Mouse (Mus musculus) heart, adult 11 months (tissue): ENCODE measurements around the gene Abl2.

Source experiments
- DNase-seq: peaks from one replicate; pipeline ENCODE4 v3.0.0; 2022

Abl2 gene

GRCm38 (mm10) chr1:156639455-156639854 is 80.9 kb downstream of the Abl2 start:
- peak; percentile 8 for DNase-seq

GRCm38 (mm10) chr1:156640577-156640976 is 82.0 kb downstream of the Abl2 start:
- peak; percentile 87 for DNase-seq

GRCm38 (mm10) chr1:156641808-156642207 is 83.2 kb downstream of the Abl2 start:
- peak; percentile 82 for DNase-seq

- peak; percentile 72 for DNase-seq
Measured at GRCm38 (mm10) chr1:156642813-156643212, 84.2 kb downstream of the Abl2 start.

GRCm38 (mm10) chr1:156644061-156644460 is 85.5 kb downstream of the Abl2 start:
- peak; percentile 57 for DNase-seq

- peak; percentile 81 for DNase-seq
Measured at GRCm38 (mm10) chr1:156644780-156645523, 86.4 kb downstream of the Abl2 start.

- DNase-seq: peak; percentile 53
Measured at GRCm38 (mm10) chr1:156645971-156646370, 87.4 kb downstream of the Abl2 start.

- peak; percentile 75 for DNase-seq
Measured at GRCm38 (mm10) chr1:156648705-156649104, 90.1 kb downstream of the Abl2 start.

- DNase-seq: peak; percentile 90
Measured at GRCm38 (mm10) chr1:156650631-156651030, 92.0 kb downstream of the Abl2 start.

- DNase-seq: no peak
Measured at GRCm38 (mm10) chr1:156652189-156652822, 93.7 kb downstream of the Abl2 start.

GRCm38 (mm10) chr1:156654735-156655530 is 96.3 kb downstream of the Abl2 start:
- peak; percentile 91 for DNase-seq

- DNase-seq: no peak
Measured at GRCm38 (mm10) chr1:156657523-156657922, 98.9 kb downstream of the Abl2 start.

- DNase-seq: peak; percentile 96
Measured at GRCm38 (mm10) chr1:156658676-156659075, 100.1 kb downstream of the Abl2 start.

- DNase-seq: peak; percentile 94
Measured at GRCm38 (mm10) chr1:156659906-156660659, 101.5 kb downstream of the Abl2 start.

GRCm38 (mm10) chr1:156660660-156661236 is 102.2 kb downstream of the Abl2 start:
- peak; percentile 76 for DNase-seq

- peak; percentile 69 for DNase-seq
Measured at GRCm38 (mm10) chr1:156665777-156666176, 107.2 kb downstream of the Abl2 start.

- DNase-seq: peak; percentile 93
Measured at GRCm38 (mm10) chr1:156667141-156667926, 108.7 kb downstream of the Abl2 start.

GRCm38 (mm10) chr1:156668602-156669001 is 110.0 kb downstream of the Abl2 start:
- DNase-seq: peak; percentile 81

GRCm38 (mm10) chr1:156669208-156669983 is 110.8 kb downstream of the Abl2 start:
- peak; percentile 79 for DNase-seq

- DNase-seq: no peak
Measured at GRCm38 (mm10) chr1:156671921-156672320, 113.3 kb downstream of the Abl2 start.
